Mouse (Mus musculus) MEL (cell line): ENCODE data around the gene Zc2hc1b. TPM values are rescaled to one million over a fixed set of nuclear protein-coding genes. Genes with fewer than 3 reads are reported as not detected.

Experiments used
- DNase-seq: peaks from one replicate; pipeline ENCODE4 v3.0.0; 2011; ENCODE audit warnings: low read depth, low spot score
- H3K27ac ChIP-seq: 2 replicates; pipeline ENCODE4 v1.5.1; 2012; ENCODE audit warnings: low read depth, mild to moderate bottlenecking, control low read depth, low read length, moderate library complexity; ENCODE audit not compliant: control insufficient read depth
- H3K27me3 ChIP-seq, 2 experiments: fragments of 150-350 bp in 1 of 2; sonication (generic) in 1 of 2; 2 replicates each; pipeline ENCODE4 v1.6.1; 2012; ENCODE audit warnings: low read length in 2 of 2, mild to moderate bottlenecking in 2 of 2, improper control_type of control experiment in 1 of 2, moderate library complexity in 1 of 2; ENCODE audit not compliant: insufficient read depth in 2 of 2, control insufficient read depth in 1 of 2
- H3K36me3 ChIP-seq, 2 experiments: 2 replicates each; pipeline ENCODE4 v1.6.1; 2012 to 2014; ENCODE audit warnings: low read length in 2 of 2, improper control_type of control experiment in 1 of 2, inconsistent platforms in 1 of 2, mild to moderate bottlenecking in 1 of 2; ENCODE audit not compliant: insufficient read depth in 2 of 2, control insufficient read depth in 1 of 2
- H3K4me1 ChIP-seq, 2 experiments: fragments of 150-350 bp in 1 of 2; sonication (generic) in 1 of 2; 2 replicates each; pipeline ENCODE4 v1.6.1; 2012; ENCODE audit warnings: low read length in 2 of 2, improper control_type of control experiment in 1 of 2, mild to moderate bottlenecking in 1 of 2; ENCODE audit not compliant: insufficient read depth in 2 of 2, control insufficient read depth in 1 of 2
- H3K4me3 ChIP-seq, 2 experiments: fragments of 150-350 bp in 1 of 2; sonication (generic) in 1 of 2; 2 replicates each; pipeline ENCODE4 v1.5.1; 2012; ENCODE audit warnings: low read depth in 2 of 2, low read length in 2 of 2, mild to moderate bottlenecking in 2 of 2, moderate library complexity in 2 of 2, control low read depth in 1 of 2, improper control_type of control experiment in 1 of 2; ENCODE audit not compliant: control insufficient read depth in 1 of 2, insufficient read depth in 1 of 2
- H3K79me2 ChIP-seq: 2 replicates; pipeline ENCODE4 v1.6.1; 2012; ENCODE audit warnings: mild to moderate bottlenecking, low read length, moderate library complexity; ENCODE audit not compliant: control insufficient read depth, poor library complexity, insufficient read depth
- H3K9ac ChIP-seq: 2 replicates; pipeline ENCODE4 v1.6.1; 2012; ENCODE audit warnings: low read depth, mild to moderate bottlenecking, control low read depth, low read length, moderate library complexity; ENCODE audit not compliant: control insufficient read depth, poor library complexity, severe bottlenecking
- H3K9me3 ChIP-seq: fragments of 150-350 bp; sonication (generic); replicated peaks from 2 replicates; pipeline ENCODE4 v1.6.1; 2012; ENCODE audit warnings: mild to moderate bottlenecking, low read length, improper control_type of control experiment, moderate library complexity; ENCODE audit not compliant: insufficient read depth
- BHLHE40 ChIP-seq: IDR thresholded peaks from 2 replicates; pipeline ENCODE4 v1.6.1; 2012; ENCODE audit warnings: low read depth, mild to moderate bottlenecking, inconsistent platforms, low read length, improper control_type of control experiment, borderline replicate concordance
- CHD1 ChIP-seq: IDR thresholded peaks from 2 replicates; pipeline ENCODE4 v1.6.1; 2012; ENCODE audit warnings: low read depth, mild to moderate bottlenecking, inconsistent platforms, low read length, improper control_type of control experiment
- CHD2 ChIP-seq: IDR thresholded peaks from 2 replicates; pipeline ENCODE4 v1.6.1; 2011; ENCODE audit warnings: low read length, improper control_type of control experiment
- CTCF ChIP-seq, 3 experiments: IDR thresholded peaks in 2 of 3; conservative IDR thresholded peaks in 1 of 3; 2 replicates each; pipeline ENCODE4 v1.5.1; 2011 to 2012; ENCODE audit warnings: low read length in 3 of 3, low read depth in 2 of 3, mild to moderate bottlenecking in 2 of 3, improper control_type of control experiment in 1 of 3, inconsistent platforms in 1 of 3, mixed read lengths in 1 of 3, moderate library complexity in 1 of 3; ENCODE audit not compliant: control insufficient read depth in 1 of 3, insufficient read depth in 1 of 3, poor library complexity in 1 of 3, severe bottlenecking in 1 of 3
- ELF1 ChIP-seq: IDR thresholded peaks from 2 replicates; pipeline ENCODE4 v1.6.1; 2014; ENCODE audit warnings: low read depth, mild to moderate bottlenecking, inconsistent platforms, low read length, improper control_type of control experiment, moderate library complexity
- GABPA ChIP-seq: IDR thresholded peaks from 2 replicates; pipeline ENCODE4 v1.6.1; 2012; ENCODE audit warnings: low read depth, mild to moderate bottlenecking, inconsistent platforms, low read length, improper control_type of control experiment, moderate library complexity
- GATA1 ChIP-seq: IDR thresholded peaks from 2 replicates; pipeline ENCODE4 v1.6.1; 2011; ENCODE audit warnings: low read depth, low read length, improper control_type of control experiment
- HCFC1 ChIP-seq: IDR thresholded peaks from 2 replicates; pipeline ENCODE4 v1.6.1; 2012; ENCODE audit warnings: low read depth, mild to moderate bottlenecking, inconsistent platforms, low read length, improper control_type of control experiment, moderate library complexity
- JUND ChIP-seq: IDR thresholded peaks from 2 replicates; pipeline ENCODE4 v1.6.1; 2011; ENCODE audit warnings: low read depth, mild to moderate bottlenecking, improper control_type of control experiment, low read length
- KAT2A ChIP-seq: conservative IDR thresholded peaks from 2 replicates; pipeline ENCODE4 v1.6.1; 2012; ENCODE audit warnings: low read depth, low read length, improper control_type of control experiment, inconsistent platforms
- MAFK ChIP-seq: IDR thresholded peaks from 2 replicates; pipeline ENCODE4 v1.6.1; 2011; ENCODE audit warnings: low read depth, mild to moderate bottlenecking, low read length, improper control_type of control experiment, borderline replicate concordance
- MAX ChIP-seq: IDR thresholded peaks from 2 replicates; pipeline ENCODE4 v1.6.1; 2011; ENCODE audit warnings: low read length, improper control_type of control experiment
- MAZ ChIP-seq: IDR thresholded peaks from 2 replicates; pipeline ENCODE4 v1.6.1; 2012; ENCODE audit warnings: low read depth, mild to moderate bottlenecking, inconsistent platforms, low read length, improper control_type of control experiment
- MEF2A ChIP-seq: IDR thresholded peaks from 2 replicates; pipeline ENCODE4 v1.6.1; 2014; ENCODE audit warnings: low read depth, mild to moderate bottlenecking, inconsistent platforms, low read length, improper control_type of control experiment; ENCODE audit not compliant: poor library complexity, insufficient replicate concordance, severe bottlenecking; ENCODE audit errors: extremely low read depth
- MXI1 ChIP-seq: IDR thresholded peaks from 2 replicates; pipeline ENCODE4 v1.6.1; 2011; ENCODE audit warnings: mild to moderate bottlenecking, low read depth, low read length, improper control_type of control experiment
- MYC ChIP-seq: IDR thresholded peaks from 2 replicates; pipeline ENCODE4 v1.6.1; 2011; ENCODE audit warnings: low read depth, mild to moderate bottlenecking, low read length, improper control_type of control experiment, moderate library complexity
- NELFE ChIP-seq: IDR thresholded peaks from 2 replicates; pipeline ENCODE4 v1.6.1; 2011; ENCODE audit warnings: low read depth, low read length, improper control_type of control experiment
- POLR2A ChIP-seq, 2 experiments: IDR thresholded peaks; 2 replicates each; pipeline ENCODE4 v1.6.1; 2011 to 2012; ENCODE audit warnings: low read length in 2 of 2, mild to moderate bottlenecking in 2 of 2, control low read depth in 1 of 2, improper control_type of control experiment in 1 of 2, low read depth in 1 of 2, moderate library complexity in 1 of 2; ENCODE audit not compliant: control insufficient read depth in 1 of 2, insufficient read depth in 1 of 2, poor library complexity in 1 of 2
- POLR2AphosphoS2 ChIP-seq: IDR thresholded peaks from 2 replicates; pipeline ENCODE4 v1.6.1; 2011; ENCODE audit warnings: low read length, improper control_type of control experiment
- SIN3A ChIP-seq: IDR thresholded peaks from 2 replicates; pipeline ENCODE4 v1.6.1; 2012; ENCODE audit warnings: low read length, improper control_type of control experiment, inconsistent platforms
- TAL1 ChIP-seq: IDR thresholded peaks from 2 replicates; pipeline ENCODE4 v1.6.1; 2012; ENCODE audit warnings: mild to moderate bottlenecking, inconsistent platforms, low read length, moderate library complexity, mixed read lengths
- TBP ChIP-seq: IDR thresholded peaks from 2 replicates; pipeline ENCODE4 v1.8.0; 2011; ENCODE audit warnings: low read depth, low read length, improper control_type of control experiment
- UBTF ChIP-seq: IDR thresholded peaks from 2 replicates; pipeline ENCODE4 v1.6.1; 2012; ENCODE audit warnings: low read depth, mild to moderate bottlenecking, inconsistent platforms, low read length, improper control_type of control experiment, moderate library complexity, borderline replicate concordance; ENCODE audit not compliant: insufficient read depth
- USF1 ChIP-seq: IDR thresholded peaks from 2 replicates; pipeline ENCODE4 v1.6.1; 2014; ENCODE audit warnings: low read depth, mild to moderate bottlenecking, inconsistent platforms, low read length, improper control_type of control experiment, moderate library complexity
- USF2 ChIP-seq, 2 experiments: IDR thresholded peaks; 2 replicates each; pipeline ENCODE4 v1.6.1; 2011 to 2012; ENCODE audit warnings: improper control_type of control experiment in 2 of 2, low read length in 2 of 2, borderline replicate concordance in 1 of 2, inconsistent platforms in 1 of 2, low read depth in 1 of 2, mild to moderate bottlenecking in 1 of 2; ENCODE audit not compliant: insufficient read depth in 1 of 2
- ZC3H11A ChIP-seq: IDR thresholded peaks from 2 replicates; pipeline ENCODE4 v1.6.1; 2012; ENCODE audit warnings: low read depth, mild to moderate bottlenecking, inconsistent platforms, low read length, improper control_type of control experiment
- ZMIZ1 ChIP-seq: IDR thresholded peaks from 2 replicates; pipeline ENCODE4 v1.6.1; 2012; ENCODE audit warnings: low read depth, mild to moderate bottlenecking, inconsistent platforms, low read length, improper control_type of control experiment, moderate library complexity
- ZNF384 ChIP-seq: IDR thresholded peaks from 2 replicates; pipeline ENCODE4 v1.6.1; 2012; ENCODE audit warnings: low read depth, mild to moderate bottlenecking, inconsistent platforms, low read length, improper control_type of control experiment
- polyA plus RNA-seq, 2 experiments: library from polyadenylated mRNA; stranded (reverse) in 1 of 2; unstranded in 1 of 2; fragments of >175 nt in 1 of 2; fragments of >200 nt in 1 of 2; gene quantifications; 2 replicates each; pipeline versions ENCODE4 v1.2.1 to v1.2.4; 2012; ENCODE audit warnings: low replicate concordance in 2 of 2, low read depth in 1 of 2; ENCODE audit not compliant: insufficient read length in 2 of 2, insufficient read depth in 1 of 2, missing spikeins in 1 of 2
- total RNA-seq: library from RNA; depleted of rRNA; stranded (reverse); fragments of 300-350 nt; gene quantifications from 2 replicates; pipeline ENCODE4 v1.2.3, GENCODE M21; 2012

The Zc2hc1b gene
- total and polyA plus RNA-seq, 3 experiments: 0.07 TPM; not detected in 2

GRCm38 (mm10) chr10:13192731-13193351, 15.0 kb upstream of the Zc2hc1b start, which contains the start of gene Ltv1:
TSS of gene Ltv1 (minus strand) at chr10:13193168.
- Histone ChIP-seq H3K4me1 (peaks cover 0 to 4% of the 10 kb centered on the region in 2 experiments; a peak in 1 of 4 replicates), H3K4me3 (peak within 1 kb of the TSS; percentile 93 to 99)
- DNase-seq: peak; percentile 94

GRCm38 (mm10) chr10:13189881-13190280, 12.1 kb upstream of the Zc2hc1b start:
- Histone ChIP-seq H3K27me3 (no peaks in the 10 kb centered on the region), H3K36me3 (peaks cover 2 to 11% of the 10 kb centered on the region in 2 experiments), H3K9ac (no peak overlapping the region), H3K4me3 (no peak overlapping the region), H3K4me1 (peaks cover 0 to 11% of the 10 kb centered on the region in 2 experiments; a peak in 1 of 4 replicates), H3K79me2 (peaks cover 14% of the 10 kb centered on the region), H3K9me3 (no peaks in the 10 kb centered on the region), H3K27ac (no peak overlapping the region)
- TF ChIP-seq MAFK (no peak), UBTF (no peak), MAZ (no peak), HCFC1 (no peak), ZC3H11A (no peak), TAL1 (no peak), SIN3A (no peak), ZNF384 (no peak), POLR2AphosphoS2 (no peak), ZMIZ1 (no peak), BHLHE40 (no peak), JUND (no peak), USF1 (no peak), CHD1 (no peak), CHD2 (no peak)
- DNase-seq: no peak

More at GRCm38 (mm10) chr10:13192731-13193351, 15.0 kb upstream of the Zc2hc1b start, which contains the start of gene Ltv1:
- no peak for TF ChIP-seq ZNF384
- TF ChIP-seq ELF1: peak; percentile 94
- TF ChIP-seq MAZ: no peak
- no peak for TF ChIP-seq KAT2A
- no peak for TF ChIP-seq CTCF (IDR thresholded peaks at IDR 0.05 in 2 of 3, conservative IDR thresholded peaks at IDR 0.05 in 1 of 3; ENCODE audit: control insufficient read depth in 1 of 3, insufficient read depth in 1 of 3, low read depth in 2 of 3, low read length in 3 of 3, poor library complexity in 1 of 3, severe bottlenecking in 1 of 3)
- TF ChIP-seq NELFE: peak; percentile 67
- TF ChIP-seq MEF2A: no peak
- TF ChIP-seq USF2 (IDR thresholded peaks at IDR 0.05; ENCODE audit: borderline replicate concordance in 1 of 2, insufficient read depth in 1 of 2, low read depth in 1 of 2, low read length in 2 of 2): no peak
- 0 out of 2 replicates have a peak, but pooled peaks have one; percentile 51 for TF ChIP-seq TBP
- peak; percentile 81 for TF ChIP-seq HCFC1
- TF ChIP-seq USF1: peak; percentile 46; the same call in 1 of the 2 replicates
- TF ChIP-seq SIN3A: peak; percentile 86
- TF ChIP-seq MXI1: peak; percentile 97
- peak; percentile 93 for TF ChIP-seq MAX
- peak; percentile 74 to 75; a peak in 3 of 4 replicates for TF ChIP-seq POLR2A (IDR thresholded peaks at IDR 0.05; ENCODE audit: control insufficient read depth in 1 of 2, insufficient read depth in 1 of 2, low read depth in 1 of 2, low read length in 2 of 2, poor library complexity in 1 of 2)
- peak; percentile 90 for TF ChIP-seq MYC
- no peak for TF ChIP-seq CHD1
- TF ChIP-seq GABPA: no peak
- no peak for TF ChIP-seq GATA1
- Histone ChIP-seq H3K9ac (peak within 1 kb of the TSS; percentile 98), H3K9me3 (no peaks in the 10 kb centered on the region), H3K79me2 (peaks cover 13% of the 10 kb centered on the region), H3K27ac (peak within 1 kb of the TSS; percentile 79), H3K27me3 (no peaks in the 10 kb centered on the region), H3K36me3 (peaks cover 0 to 4% of the 10 kb centered on the region in 2 experiments)
